Mouse (Mus musculus) liver, postnatal 0 days (tissue): ENCODE measurements at regions not wholly inside any gene's neighbourhood (a gene's known extent, or its start where the extent isn't known, plus 50 kb on each side); places are given as distances from the start of the nearest gene placed in this dataset.

Experiments used
- CTCF ChIP-seq: sonication (generic); IDR thresholded peaks from 2 replicates; pipeline ENCODE4 v1.5.1; 2016; ENCODE audit warnings: antibody characterized with exemption, low read depth
- EP300 ChIP-seq: IDR thresholded peaks from 2 replicates; pipeline ENCODE4 v1.6.1; 2016; ENCODE audit warnings: antibody characterized with exemption, low read depth, mild to moderate bottlenecking

DNA sequence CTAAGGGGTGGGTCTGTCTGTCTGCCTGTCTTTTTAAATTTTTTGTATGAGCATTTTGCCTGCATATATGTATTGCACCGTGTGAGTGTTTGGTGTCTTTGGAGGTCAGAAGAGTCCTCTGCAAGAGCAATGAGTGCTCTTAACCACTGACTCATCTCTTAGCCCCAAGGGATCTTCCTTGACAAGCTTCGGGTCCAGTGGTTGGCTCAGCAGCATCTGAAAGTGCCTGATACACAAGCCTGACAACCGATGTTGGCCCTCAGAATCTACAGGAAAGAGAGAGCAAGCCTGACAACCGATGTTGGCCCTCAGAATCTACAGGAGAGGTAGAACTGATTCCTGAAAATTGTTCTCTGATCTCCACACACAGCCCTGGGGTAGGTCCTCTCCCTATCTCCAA, 110.7 kb upstream of the Teddm2 start:
- TF ChIP-seq EP300 (no peak), CTCF (no peak)
